Mouse (Mus musculus) neural tube, embryonic 12.5 days (tissue): ENCODE measurements around the gene Stat5b. TPM values are rescaled to one million over a fixed set of nuclear protein-coding genes. Genes with fewer than 3 reads are reported as not detected.
"Not testable (repeated sequence)": the region's sequence is repeated elsewhere in the genome, so short reads cannot be mapped to it uniquely, and the experiment has no call there.

Experiments
- ATAC-seq: fragments of 200-750 bp; cut with Nextera tagmentation; 2 replicates; pipeline ENCODE4 v1.8.0; 2017; ENCODE audit warnings: low read depth, mild to moderate bottlenecking, moderate TSS enrichment, moderate library complexity; ENCODE audit not compliant: low FRiP score
- H3K27ac ChIP-seq: fragments of 300-500 bp; sonication (generic); 2 replicates; pipeline ENCODE4 v1.5.1; 2016
- H3K27me3 ChIP-seq: fragments of 300-500 bp; sonication (generic); replicated peaks from 2 replicates; pipeline ENCODE4 v1.6.1; 2016; ENCODE audit warnings: mild to moderate bottlenecking
- H3K36me3 ChIP-seq: fragments of 300-500 bp; sonication (generic); 2 replicates; pipeline ENCODE4 v1.6.1; 2016; ENCODE audit warnings: mild to moderate bottlenecking
- H3K4me1 ChIP-seq: fragments of 300-500 bp; sonication (generic); 2 replicates; pipeline ENCODE4 v1.6.1; 2016
- H3K4me2 ChIP-seq: fragments of 300-500 bp; sonication (generic); replicated peaks from 2 replicates; pipeline ENCODE4 v1.6.1; 2016; ENCODE audit warnings: mild to moderate bottlenecking
- H3K4me3 ChIP-seq: fragments of 300-500 bp; sonication (generic); 2 replicates; pipeline ENCODE4 v1.5.1; 2016
- H3K9ac ChIP-seq: fragments of 300-500 bp; sonication (generic); 2 replicates; pipeline ENCODE4 v1.6.1; 2016; ENCODE audit warnings: mild to moderate bottlenecking
- H3K9me3 ChIP-seq: fragments of 300-500 bp; sonication (generic); 2 replicates; pipeline ENCODE4 v1.6.1; 2016; ENCODE audit warnings: mild to moderate bottlenecking
- WGBS: fragments of 180-500 bp; shearing (Covaris S2); methylation state at CpG from one replicate; pipeline ENCODE4 v1.1.7; 2016; 5-methylcytosine and 5-hydroxymethylcytosine counted together
- polyA plus RNA-seq: library from polyadenylated mRNA; unstranded; fragments of >200 nt; fragmentation: Nextera tagmentation; extraction: Ambion mirVana; gene quantifications from 2 replicates; pipeline ENCODE4 v1.2.1, GENCODE M21; 2016

The Stat5b gene
- polyA plus RNA-seq, 1 experiment from 2014 or later, result 19.6 TPM

DNA sequence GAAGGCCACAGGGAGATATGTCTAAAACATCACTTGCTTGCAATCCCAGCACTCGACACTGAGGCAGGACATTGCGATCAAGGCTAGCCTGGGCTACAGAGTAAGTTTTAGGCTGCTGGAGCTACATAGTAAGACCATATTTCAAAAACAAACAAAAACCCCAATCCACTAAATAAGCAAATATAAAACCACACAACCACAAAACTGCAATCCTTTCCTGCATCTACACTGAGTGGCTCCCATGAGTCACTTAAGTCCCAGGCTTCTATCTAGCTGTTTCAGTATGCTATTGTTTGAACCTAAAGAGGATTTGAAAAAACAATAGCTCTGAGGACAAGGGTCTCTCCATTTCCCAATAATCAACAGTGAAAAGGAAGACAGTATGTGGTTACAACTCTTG is 55.1 kb downstream of the Stat5b start:
- no peak overlapping the region for H3K27ac ChIP-seq
- H3K4me3 ChIP-seq, result no peak overlapping the region
- ATAC-seq, result no peak
- H3K36me3 ChIP-seq, result peaks cover 6% of the 10 kb centered on the region; the same call in 1 of the 2 replicates
- H3K4me1 ChIP-seq, result peaks cover 12% of the 10 kb centered on the region
- no peaks in the 10 kb centered on the region for H3K9me3 ChIP-seq
- no peak overlapping the region for H3K4me2 ChIP-seq
- 95% methylated on average over 2 of the region's 2 CpGs for WGBS
- no peaks in the 10 kb centered on the region for H3K27me3 ChIP-seq
- H3K9ac ChIP-seq, result no peak overlapping the region

DNA sequence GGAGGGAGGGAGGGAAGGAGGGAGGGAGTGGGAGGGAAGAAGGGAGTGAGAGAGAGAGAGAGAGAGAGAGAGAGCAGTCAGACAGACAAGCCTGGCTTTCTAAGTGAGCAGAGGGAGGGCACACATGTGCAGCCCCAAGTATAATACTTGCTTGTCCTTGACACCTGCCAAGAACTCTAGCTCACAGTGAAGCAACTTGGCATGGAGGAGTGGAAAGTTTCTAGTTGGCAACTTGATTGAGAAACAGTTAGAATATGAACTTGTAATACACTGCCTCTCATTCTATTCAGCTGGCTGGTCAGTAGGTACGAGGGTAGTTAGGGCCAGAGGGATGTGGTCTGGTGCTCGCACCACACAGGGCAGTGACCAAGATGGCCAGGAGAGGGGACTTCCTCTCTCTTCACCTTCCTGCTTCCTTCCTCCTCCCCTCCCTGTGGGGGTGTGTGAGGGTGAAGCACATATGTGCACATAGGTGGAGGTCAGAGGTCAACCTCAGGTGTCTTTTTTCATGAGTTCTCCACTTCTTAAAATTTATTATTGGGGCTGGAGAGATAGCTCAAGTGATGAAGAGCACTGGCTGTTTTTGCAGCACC is 59.0 kb downstream of the Stat5b start:
- peaks cover 20% of the 10 kb centered on the region; the same call in 1 of the 2 replicates for H3K36me3 ChIP-seq
- no peak overlapping the region for H3K27ac ChIP-seq

DNA sequence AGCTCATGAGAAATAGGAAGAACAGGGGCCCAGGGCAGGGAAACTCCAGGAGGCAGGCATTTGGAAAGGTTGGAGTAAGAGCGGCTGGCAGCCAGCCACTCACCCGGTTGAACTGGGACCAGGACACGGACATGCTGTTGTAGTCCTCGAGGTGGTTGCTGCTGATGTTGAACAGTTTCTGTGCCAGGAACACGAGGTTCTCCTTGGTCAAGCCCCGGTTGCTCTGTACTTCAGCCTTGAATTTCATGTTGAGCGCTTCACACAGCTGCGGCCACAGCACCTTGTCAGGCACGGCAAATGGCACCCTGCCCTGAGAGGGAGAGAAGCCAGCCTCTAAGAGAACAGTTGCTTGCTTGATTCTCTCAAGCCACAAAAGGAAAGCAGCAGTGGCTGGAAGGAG is 59.9 kb downstream of the Stat5b start:
- ATAC-seq, H3K9ac ChIP-seq, H3K9me3 ChIP-seq, H3K4me2 ChIP-seq, H3K4me1 ChIP-seq, H3K27ac ChIP-seq, H3K4me3 ChIP-seq, H3K27me3 ChIP-seq: not testable (repeated sequence)
- H3K36me3 ChIP-seq, result peaks cover 15% of the 10 kb centered on the region; the same call in 1 of the 2 replicates
- WGBS, result 90% methylated on average over 9 of the region's 9 CpGs

More for the DNA sequence above, 59.0 kb downstream of the Stat5b start:
- no peaks in the 10 kb centered on the region for H3K27me3 ChIP-seq
- no peak overlapping the region for H3K9ac ChIP-seq
- H3K9me3 ChIP-seq, result no peaks in the 10 kb centered on the region
- H3K4me2 ChIP-seq, result no peak overlapping the region
- no peak for ATAC-seq
- no peak overlapping the region for H3K4me3 ChIP-seq
- WGBS, result 94% methylated on average over 2 of the region's 2 CpGs
- H3K4me1 ChIP-seq, result no peaks in the 10 kb centered on the region

DNA sequence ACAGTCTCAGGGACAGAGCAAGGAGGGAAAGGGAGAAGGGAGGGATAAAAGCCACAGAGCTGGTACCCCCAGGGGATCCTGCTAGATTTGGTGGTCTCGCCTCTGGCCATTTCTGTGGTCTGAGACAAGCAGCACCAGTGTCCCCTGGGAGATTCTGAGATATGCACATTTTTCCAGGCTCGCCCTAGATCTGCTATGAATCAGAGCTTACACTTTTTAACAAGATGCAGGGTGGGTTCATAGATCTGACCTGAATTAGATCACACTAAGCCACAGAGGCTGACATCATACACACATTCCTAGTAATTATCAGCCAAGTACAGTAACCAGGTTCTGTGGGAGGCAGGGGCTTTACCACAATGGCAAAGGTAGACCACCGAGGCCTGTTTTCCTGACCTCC is 60.8 kb downstream of the Stat5b start:
- no peak overlapping the region for H3K27ac ChIP-seq
- no peak overlapping the region for H3K9ac ChIP-seq
- H3K4me3 ChIP-seq, result no peak overlapping the region
- H3K9me3 ChIP-seq, result no peaks in the 10 kb centered on the region
- WGBS, result 82% methylated on average over 3 of the region's 3 CpGs
- peaks cover 15% of the 10 kb centered on the region; the same call in 1 of the 2 replicates for H3K36me3 ChIP-seq
- no peaks in the 10 kb centered on the region for H3K4me1 ChIP-seq
- no peak for ATAC-seq
- no peaks in the 10 kb centered on the region for H3K27me3 ChIP-seq
- no peak overlapping the region for H3K4me2 ChIP-seq

DNA sequence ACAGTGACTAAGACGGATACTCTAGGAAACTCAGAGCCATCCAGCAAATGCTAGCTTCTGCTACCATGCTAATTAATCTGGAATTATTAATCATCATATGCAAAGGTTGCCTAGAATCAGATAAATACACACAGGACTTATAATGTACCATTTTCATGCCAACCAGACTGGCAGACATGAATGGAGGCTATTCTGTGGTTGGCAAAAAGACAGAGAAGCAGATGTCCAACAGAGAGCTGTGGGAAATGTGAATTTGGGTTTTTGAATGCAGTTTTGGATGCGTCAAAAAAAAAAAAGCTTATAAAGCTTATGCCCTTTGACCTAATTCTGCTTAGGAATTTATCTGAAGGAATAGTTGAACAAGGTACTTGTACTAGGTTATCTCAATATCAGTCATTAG is 64.8 kb downstream of the Stat5b start:
- H3K27me3 ChIP-seq, result no peaks in the 10 kb centered on the region
- WGBS, result 93% methylated on average over 2 of the region's 2 CpGs
- H3K4me1 ChIP-seq, result no peaks in the 10 kb centered on the region
- no peak overlapping the region for H3K4me2 ChIP-seq
- H3K27ac ChIP-seq, result no peak overlapping the region
- H3K36me3 ChIP-seq, result peaks cover 36% of the 10 kb centered on the region
- H3K4me3 ChIP-seq, result no peak overlapping the region
- H3K9me3 ChIP-seq, result no peaks in the 10 kb centered on the region
- no peak overlapping the region for H3K9ac ChIP-seq
- no peak for ATAC-seq

DNA sequence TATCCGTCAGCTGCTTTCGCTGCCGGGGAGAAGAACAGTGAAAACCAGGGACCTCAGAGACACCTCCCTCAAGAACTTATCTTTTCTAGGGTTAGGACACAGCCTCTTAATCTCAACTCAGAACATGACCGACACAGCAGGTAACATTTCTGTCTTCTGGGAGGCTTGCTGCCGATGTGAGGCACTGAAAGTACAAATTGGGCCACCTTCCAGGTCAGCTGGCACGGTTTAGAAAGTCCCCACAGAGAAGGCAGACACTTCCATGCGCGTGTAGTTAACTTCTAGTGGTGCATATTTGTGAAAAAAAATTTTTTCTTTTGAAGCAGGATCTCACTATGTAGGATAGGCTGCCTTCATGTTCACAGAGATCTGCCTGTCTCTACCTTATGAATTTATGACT is 66.2 kb downstream of the Stat5b start:
- no peak for ATAC-seq
- 88% methylated on average over 8 of the region's 8 CpGs for WGBS
- no peak overlapping the region for H3K9ac ChIP-seq
- no peaks in the 10 kb centered on the region for H3K9me3 ChIP-seq
- H3K27ac ChIP-seq, result no peak overlapping the region
- H3K4me1 ChIP-seq, result no peaks in the 10 kb centered on the region
- H3K36me3 ChIP-seq, result peaks cover 34% of the 10 kb centered on the region
- H3K4me2 ChIP-seq, result no peak overlapping the region
- H3K27me3 ChIP-seq, result no peaks in the 10 kb centered on the region
- H3K4me3 ChIP-seq, result no peak overlapping the region

DNA sequence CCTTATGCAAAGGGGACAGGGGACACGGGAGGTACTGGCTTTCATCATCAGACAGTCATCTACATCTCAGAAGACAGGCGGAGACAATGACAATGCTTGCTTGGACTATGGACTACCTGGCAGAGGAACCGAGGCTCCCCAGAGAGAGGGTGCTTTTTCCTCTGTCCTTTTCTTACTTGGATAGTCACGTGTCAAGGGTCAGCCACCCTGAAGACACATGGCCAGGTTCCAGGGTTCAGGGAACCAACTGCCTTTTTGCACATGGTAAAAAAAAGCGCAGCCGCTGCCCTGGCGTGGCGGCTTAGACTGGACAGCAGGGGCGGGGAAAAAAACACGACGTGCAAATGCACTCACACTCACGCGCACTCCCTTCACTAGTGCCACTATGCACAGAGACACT is 68.0 kb downstream of the Stat5b start:
- Histone ChIP-seq H3K27ac (no peak overlapping the region), H3K9ac (no peak overlapping the region), H3K4me3 (no peak overlapping the region), H3K36me3 (peaks cover 27% of the 10 kb centered on the region), H3K9me3 (no peaks in the 10 kb centered on the region), H3K4me1 (no peaks in the 10 kb centered on the region), H3K4me2 (no peak overlapping the region), H3K27me3 (no peaks in the 10 kb centered on the region)
- 88% methylated on average over 13 of the region's 13 CpGs for WGBS
- no peak for ATAC-seq

DNA sequence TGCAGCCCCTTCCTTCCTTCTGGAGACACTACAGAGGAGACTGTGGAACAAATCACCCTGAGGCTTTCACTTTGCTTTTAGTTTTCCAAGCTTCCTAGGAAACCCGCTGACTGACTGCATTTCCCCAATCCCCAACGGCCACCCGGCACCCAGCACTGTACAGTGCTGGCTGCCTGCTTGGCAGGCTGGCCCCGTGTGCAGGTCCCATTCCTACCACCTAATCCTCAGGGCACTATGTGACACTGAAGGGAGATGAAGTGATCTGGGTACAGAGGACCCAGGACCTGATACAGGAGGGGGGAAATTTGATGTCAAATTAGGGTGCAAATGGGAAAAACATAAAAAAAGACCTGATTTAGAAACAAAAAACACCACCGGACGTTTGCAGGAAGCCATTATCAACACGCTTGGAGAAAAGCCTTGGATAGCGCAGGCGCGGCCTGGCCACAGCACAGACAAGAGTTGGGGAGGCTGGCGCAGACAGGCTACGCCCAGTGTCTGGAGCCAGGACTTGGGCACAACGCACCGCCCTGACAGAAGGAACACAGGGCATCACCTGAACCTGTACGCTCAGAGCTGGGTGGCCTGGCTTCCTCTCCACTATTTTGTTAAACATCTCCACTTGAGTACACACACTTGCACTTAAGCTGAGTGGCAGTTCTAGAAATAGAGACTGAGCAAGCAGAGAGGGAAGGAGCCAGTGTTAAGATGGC is 68.6 kb downstream of the Stat5b start:
- H3K4me2 ChIP-seq, result no peak overlapping the region
- no peaks in the 10 kb centered on the region for H3K4me1 ChIP-seq
- no peaks in the 10 kb centered on the region for H3K9me3 ChIP-seq
- no peak overlapping the region for H3K27ac ChIP-seq
- peaks cover 26% of the 10 kb centered on the region for H3K36me3 ChIP-seq
- no peaks in the 10 kb centered on the region for H3K27me3 ChIP-seq
- 94% methylated on average over 15 of the region's 15 CpGs for WGBS
- no peak for ATAC-seq
- H3K4me3 ChIP-seq, result no peak overlapping the region
- no peak overlapping the region for H3K9ac ChIP-seq

DNA sequence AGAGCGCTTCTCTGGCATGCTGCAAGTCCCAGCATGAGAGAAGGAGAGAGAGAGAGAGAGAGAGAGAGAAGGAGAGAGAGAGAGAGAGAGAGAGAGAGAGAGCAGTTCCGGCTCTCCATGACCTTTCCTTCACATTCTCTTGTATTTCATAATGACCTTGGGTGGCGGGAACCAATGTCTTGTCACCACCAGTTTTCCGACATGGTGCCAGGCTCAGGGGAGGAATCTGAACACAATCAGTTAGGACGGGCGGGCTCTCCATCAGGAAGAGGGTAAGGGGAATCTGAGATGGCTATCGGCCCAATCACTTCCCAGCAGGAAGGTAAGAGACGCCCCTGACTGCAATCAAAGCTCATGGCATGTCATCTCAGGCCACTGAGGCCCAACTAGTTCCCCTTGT is 70.3 kb downstream of the Stat5b start:
- H3K4me3 ChIP-seq, result no peak overlapping the region
- no peak overlapping the region for H3K27ac ChIP-seq
- H3K27me3 ChIP-seq, result no peaks in the 10 kb centered on the region
- WGBS, result 79% methylated on average over 8 of the region's 8 CpGs
- H3K9ac ChIP-seq, result no peak overlapping the region
- H3K9me3 ChIP-seq, result no peaks in the 10 kb centered on the region
- H3K4me1 ChIP-seq, result no peaks in the 10 kb centered on the region
- no peak for ATAC-seq
- peaks cover 24% of the 10 kb centered on the region for H3K36me3 ChIP-seq
- no peak overlapping the region for H3K4me2 ChIP-seq

DNA sequence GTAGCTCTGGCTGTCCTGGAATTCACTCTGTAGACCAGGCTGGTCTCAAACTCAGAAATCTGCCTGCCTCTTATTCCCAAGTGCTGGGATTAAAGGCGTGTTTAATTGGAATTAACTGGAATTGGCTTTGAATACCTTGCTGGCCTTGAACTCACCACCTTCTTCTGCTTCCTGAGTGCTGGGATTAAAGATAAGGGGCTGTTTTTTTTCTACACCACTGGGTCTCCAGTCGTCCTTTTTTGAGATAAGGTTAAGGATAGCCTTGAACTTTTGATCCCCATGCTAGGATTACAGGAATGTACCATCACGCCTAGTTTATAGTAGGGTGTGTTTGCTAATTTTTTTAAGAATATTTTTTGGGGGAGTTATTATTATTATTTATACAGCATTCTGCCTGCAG is 72.5 kb downstream of the Stat5b start:
- ATAC-seq, result no peak
- no peaks in the 10 kb centered on the region for H3K27me3 ChIP-seq
- H3K27ac ChIP-seq, result no peak overlapping the region
- no peak overlapping the region for H3K4me2 ChIP-seq
- no peaks in the 10 kb centered on the region for H3K9me3 ChIP-seq
- 75% methylated on average over 3 of the region's 3 CpGs for WGBS
- H3K4me1 ChIP-seq, result no peaks in the 10 kb centered on the region
- H3K36me3 ChIP-seq, result peaks cover 19% of the 10 kb centered on the region
- H3K4me3 ChIP-seq, result no peak overlapping the region
- no peak overlapping the region for H3K9ac ChIP-seq

DNA sequence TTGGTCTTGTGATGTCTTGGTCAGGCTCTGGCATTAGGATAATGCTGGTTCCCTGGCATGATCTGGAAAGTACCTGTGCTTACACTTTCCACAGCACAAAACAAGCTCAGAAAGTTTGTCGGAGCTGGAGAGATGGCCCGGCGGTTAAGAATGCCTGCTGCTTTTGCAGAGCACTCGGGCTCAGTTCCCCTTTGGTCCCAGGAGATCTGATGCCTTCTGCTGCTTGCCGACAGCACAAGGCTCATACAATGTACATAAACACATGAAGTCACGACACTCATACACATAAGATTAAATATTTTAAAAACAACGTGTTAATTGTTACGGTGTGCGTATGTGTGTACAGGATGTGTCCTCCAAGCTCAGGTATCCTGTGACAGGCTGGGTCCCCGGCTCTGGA is 74.6 kb downstream of the Stat5b start:
- ATAC-seq, result no peak
- 85% methylated on average over 10 of the region's 10 CpGs for WGBS

DNA sequence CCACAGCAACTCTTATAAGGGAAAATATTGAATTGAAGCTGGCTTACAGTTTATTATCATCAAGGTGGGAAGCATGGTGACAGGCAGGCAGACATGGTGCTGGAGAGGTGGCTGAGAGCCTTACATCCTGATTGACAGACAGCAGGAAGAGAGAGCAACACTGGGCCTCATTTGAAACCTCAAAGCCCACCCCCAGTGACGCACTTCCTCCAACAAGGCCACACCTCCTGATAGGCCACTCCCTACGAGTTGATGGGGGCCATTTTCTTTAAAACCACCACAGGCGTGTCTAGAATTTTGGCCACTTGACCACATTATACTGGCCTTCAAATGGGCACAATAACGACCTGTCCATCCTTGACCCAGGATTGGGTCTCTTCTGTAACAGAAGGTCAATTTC is 76.3 kb downstream of the Stat5b start:
- H3K27me3 ChIP-seq, result no peaks in the 10 kb centered on the region
- no peak overlapping the region for H3K27ac ChIP-seq
- WGBS, result 80% methylated on average over 4 of the region's 4 CpGs
- H3K4me2 ChIP-seq, result no peak overlapping the region
- no peaks in the 10 kb centered on the region for H3K9me3 ChIP-seq
- no peak overlapping the region for H3K9ac ChIP-seq
- H3K4me3 ChIP-seq, result no peak overlapping the region
- no peak for ATAC-seq
- H3K4me1 ChIP-seq, result 0 out of 2 replicates have a peak, but pooled peaks cover 3% of the 10 kb centered on the region
- peaks cover 2% of the 10 kb centered on the region; the same call in 1 of the 2 replicates for H3K36me3 ChIP-seq

More for the DNA sequence above, 74.6 kb downstream of the Stat5b start:
- Histone ChIP-seq H3K4me1 (no peaks in the 10 kb centered on the region), H3K9me3 (no peaks in the 10 kb centered on the region), H3K4me3 (no peak overlapping the region), H3K9ac (no peak overlapping the region), H3K27ac (no peak overlapping the region), H3K27me3 (no peaks in the 10 kb centered on the region), H3K4me2 (no peak overlapping the region), H3K36me3 (peaks cover 3% of the 10 kb centered on the region; the same call in 1 of the 2 replicates)
